Mouse (Mus musculus) spleen, adult 2 months (tissue): ENCODE data around the gene Npff.

Source experiments
- CTCF ChIP-seq: fragments of 200-500 bp; IDR thresholded peaks from 2 replicates; pipeline ENCODE4 v1.5.1; 2011; ENCODE audit warnings: mild to moderate bottlenecking, inconsistent platforms; ENCODE audit not compliant: insufficient read depth, insufficient read length, insufficient replicate concordance; ENCODE audit errors: extremely low read depth
- POLR2A ChIP-seq: fragments of 200-500 bp; IDR thresholded peaks from 2 replicates; pipeline ENCODE4 v1.6.1; 2011; ENCODE audit warnings: low read depth, low read length, inconsistent platforms

DNA sequence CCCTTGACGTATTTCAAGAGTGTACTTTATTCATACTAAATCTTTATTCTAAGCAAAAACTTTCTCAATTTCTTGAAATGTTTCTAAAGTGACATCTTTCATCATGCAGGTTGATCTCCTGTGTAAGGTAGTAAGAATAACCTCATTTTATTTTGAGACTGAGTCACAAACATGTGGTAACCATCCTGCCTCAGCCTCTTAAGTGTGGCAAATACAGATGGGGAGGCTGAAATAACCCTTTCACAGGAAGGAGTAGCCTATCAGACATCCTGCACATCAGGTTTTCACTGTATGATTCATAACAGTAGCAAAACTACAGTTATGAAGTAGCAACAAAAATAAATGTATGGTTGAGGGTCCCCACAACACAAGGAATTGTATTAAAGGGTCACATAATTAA is 30.8 kb upstream of the Npff start:
- TF ChIP-seq CTCF: no peak
- TF ChIP-seq POLR2A: no peak
